Mouse (Mus musculus) midbrain, postnatal 0 days (tissue): ENCODE measurements around the gene Nprl3. TPM values are rescaled to one million over a fixed set of nuclear protein-coding genes. Genes with fewer than 3 reads are reported as not detected.
A peak's percentile ranks its signal among the peaks of the same experiment; 100 is the strongest.

Source experiments
- ATAC-seq: fragments of 200-750 bp; cut with Nextera tagmentation; 2 replicates; pipeline ENCODE4 v1.8.0; 2017; ENCODE audit warnings: moderate number of reproducible peaks, mild to moderate bottlenecking, moderate TSS enrichment, moderate library complexity; ENCODE audit not compliant: low FRiP score
- DNase-seq: peaks from one replicate; pipeline ENCODE4 v3.0.0-alpha.2; 2015; ENCODE audit warnings: low spot score
- H3K27ac ChIP-seq: fragments of 300-500 bp; sonication (generic); 2 replicates; pipeline ENCODE4 v1.5.1; 2014; ENCODE audit warnings: low read depth, mild to moderate bottlenecking, low read length, mixed read lengths
- H3K27me3 ChIP-seq: fragments of 300-500 bp; sonication (generic); 2 replicates; pipeline ENCODE4 v1.6.1; 2014; ENCODE audit warnings: low read length, control low read depth, mixed read lengths; ENCODE audit not compliant: insufficient read depth
- H3K36me3 ChIP-seq: fragments of 300-500 bp; sonication (generic); 2 replicates; pipeline ENCODE4 v1.6.1; 2014; ENCODE audit warnings: low read length, control low read depth, mixed read lengths; ENCODE audit not compliant: insufficient read depth
- H3K4me1 ChIP-seq: fragments of 300-500 bp; sonication (generic); 2 replicates; pipeline ENCODE4 v1.6.1; 2014; ENCODE audit warnings: mild to moderate bottlenecking, control low read depth, antibody characterized with exemption, low read length, mixed read lengths; ENCODE audit not compliant: insufficient read depth
- H3K4me2 ChIP-seq: fragments of 300-500 bp; sonication (generic); 2 replicates; pipeline ENCODE4 v1.6.1; 2014; ENCODE audit warnings: low read depth, mild to moderate bottlenecking, low read length, mixed read lengths; ENCODE audit not compliant: poor library complexity, severe bottlenecking
- H3K4me3 ChIP-seq: fragments of 300-500 bp; sonication (generic); 2 replicates; pipeline ENCODE4 v1.5.1; 2014; ENCODE audit warnings: low read depth, mild to moderate bottlenecking, low read length, moderate library complexity
- H3K9ac ChIP-seq: fragments of 300-500 bp; sonication (generic); replicated peaks from 2 replicates; pipeline ENCODE4 v1.6.1; 2014; ENCODE audit warnings: mild to moderate bottlenecking, low read length, moderate library complexity, mixed read lengths; ENCODE audit not compliant: poor library complexity, severe bottlenecking
- H3K9me3 ChIP-seq: fragments of 300-500 bp; sonication (generic); 2 replicates; pipeline ENCODE4 v1.6.1; 2016; ENCODE audit warnings: low read length, control low read depth
- CTCF ChIP-seq: IDR thresholded peaks from 2 replicates; pipeline ENCODE4 v1.5.1; 2016; ENCODE audit warnings: antibody characterized with exemption, mild to moderate bottlenecking
- WGBS: fragments of 180-500 bp; shearing (Covaris S2); extraction: QIAGEN DNeasy Blood & Tissue Kit; methylation state at CpG from one replicate; pipeline ENCODE4 v1.1.7; 2014; 5-methylcytosine and 5-hydroxymethylcytosine counted together
- polyA plus RNA-seq: library from polyadenylated mRNA; unstranded; fragments of >200 nt; fragmentation: Nextera tagmentation; extraction: Ambion mirVana; gene quantifications from 2 replicates; pipeline ENCODE4 v1.2.1, GENCODE M21; 2015
- total RNA-seq: library from RNA; depleted of rRNA; stranded (reverse); fragments of >200 nt; gene quantifications from 2 replicates; pipeline ENCODE4 v1.2.3, GENCODE M21; 2014

Gene Nprl3
- total and polyA plus RNA-seq, 2 experiments from 2014 or later, result 36.0 to 38.6 TPM

DNA sequence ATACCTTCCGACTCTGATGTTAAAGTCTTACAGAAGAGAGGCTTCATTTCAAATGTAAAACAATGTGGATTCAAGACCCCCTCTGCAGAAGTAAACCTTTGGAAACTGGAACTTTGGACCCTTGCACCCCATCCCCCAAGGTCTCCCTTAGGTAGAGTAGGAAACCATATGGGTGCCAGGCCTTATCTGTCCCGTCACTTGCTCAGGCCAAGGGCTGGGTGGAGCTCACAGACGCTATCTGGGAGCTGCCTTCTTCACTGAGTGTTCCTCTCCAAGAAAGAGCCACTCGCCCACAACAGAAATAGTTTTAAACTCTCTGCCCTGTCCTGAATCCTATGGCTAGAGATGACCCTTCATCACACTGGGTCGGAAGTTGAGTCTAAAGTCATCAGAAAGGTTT, 1.4 kb upstream of the Nprl3 start:
- Histone ChIP-seq H3K27me3 (no peaks in the 10 kb centered on the region), H3K27ac (no peak overlapping the region), H3K4me3 (no peak overlapping the region), H3K4me2 (no peak overlapping the region), H3K36me3 (no peaks in the 10 kb centered on the region), H3K9me3 (no peaks in the 10 kb centered on the region), H3K4me1 (no peaks in the 10 kb centered on the region), H3K9ac (no peak overlapping the region)
- WGBS, result 82% methylated on average over 5 of the region's 5 CpGs
- no peak for ATAC-seq
- TF ChIP-seq CTCF, result no peak
- DNase-seq, result no peak

DNA sequence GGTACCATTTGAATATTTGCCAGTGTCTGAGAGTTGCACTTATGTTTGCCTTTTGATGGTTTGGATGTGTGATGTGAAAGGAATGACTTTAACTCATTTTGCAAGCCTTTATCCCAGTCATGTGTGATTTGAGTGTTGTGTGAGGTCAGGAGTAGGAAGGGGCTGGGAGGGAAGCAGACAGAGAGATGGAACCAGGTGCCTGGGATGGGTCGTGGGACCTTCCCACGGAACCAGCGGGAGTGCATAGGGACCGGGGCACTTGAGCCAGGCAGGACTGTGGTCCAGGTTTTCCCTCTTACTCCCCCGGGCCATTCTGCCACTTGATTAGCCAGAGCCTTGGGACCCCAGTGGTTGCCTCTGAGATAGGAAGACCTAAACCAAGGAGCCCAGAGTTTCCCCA, 457 bp upstream of the Nprl3 start:
- Histone ChIP-seq H3K4me3 (peak overlapping the region; percentile 61), H3K27me3 (no peaks in the 10 kb centered on the region), H3K9me3 (no peaks in the 10 kb centered on the region), H3K36me3 (0 out of 2 replicates have a peak, but pooled peaks cover under 1% of the 10 kb centered on the region), H3K9ac (peak overlapping the region; percentile 46), H3K27ac (peak overlapping the region; percentile 92), H3K4me1 (no peaks in the 10 kb centered on the region), H3K4me2 (peak overlapping the region; percentile 58)
- TF ChIP-seq CTCF, result no peak
- ATAC-seq (peak; percentile 29), DNase-seq (no peak)
- WGBS, result 29% methylated on average over 5 of the region's 5 CpGs

DNA sequence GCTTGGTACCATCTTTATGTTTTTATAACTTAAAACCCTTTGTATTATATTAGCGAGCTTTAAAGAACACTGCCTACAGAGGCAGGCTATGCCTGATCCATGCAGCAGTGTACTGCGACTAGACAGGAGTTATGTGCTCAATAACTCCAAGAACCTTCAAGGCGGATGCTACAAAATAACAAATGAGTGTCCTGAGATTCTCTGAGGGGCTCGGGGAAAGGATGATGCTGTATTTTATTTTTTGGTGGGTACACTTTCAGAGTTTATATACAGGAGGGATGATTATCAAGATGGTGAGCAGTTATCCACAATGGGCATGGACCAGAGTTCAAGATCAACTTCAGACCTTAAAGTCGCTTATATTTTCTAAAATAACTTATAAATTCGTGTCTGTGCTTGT, 731 bp downstream of the Nprl3 start:
- Histone ChIP-seq H3K4me2 (peak overlapping the region; percentile 58), H3K36me3 (peaks cover 7% of the 10 kb centered on the region), H3K9me3 (no peaks in the 10 kb centered on the region), H3K9ac (peak overlapping the region; percentile 92), H3K4me1 (no peaks in the 10 kb centered on the region), H3K27ac (peak overlapping the region; percentile 92), H3K27me3 (no peaks in the 10 kb centered on the region), H3K4me3 (peak overlapping the region; percentile 61)
- ATAC-seq (0 out of 2 replicates have a peak, but pooled peaks have one; percentile 1), DNase-seq (no peak)
- whole genome bisulfite sequencing, result 27% methylated on average over 6 of the region's 6 CpGs
- no peak for TF ChIP-seq CTCF

DNA sequence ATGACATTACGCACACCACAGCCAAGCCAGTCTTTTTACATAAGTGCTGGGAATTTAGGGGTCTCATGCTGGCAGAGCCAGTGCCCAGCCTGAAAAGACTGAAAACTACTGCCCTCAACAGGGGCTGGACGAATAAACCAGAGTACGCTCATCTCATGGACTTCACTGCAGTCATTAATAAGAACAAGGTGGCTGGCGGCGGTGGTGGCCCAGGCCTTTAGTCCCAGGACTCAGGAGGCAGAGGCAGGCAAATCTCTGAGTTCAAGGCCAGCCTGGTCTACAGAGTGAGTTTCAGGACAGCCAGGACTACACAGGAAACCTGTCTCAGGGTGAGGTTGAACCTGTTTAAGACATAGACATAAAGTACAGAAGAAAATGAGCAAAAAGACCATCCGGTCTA, 1.3 kb downstream of the Nprl3 start:
- Histone ChIP-seq H3K36me3 (peaks cover 7% of the 10 kb centered on the region), H3K4me1 (no peaks in the 10 kb centered on the region), H3K27me3 (no peaks in the 10 kb centered on the region), H3K9me3 (no peaks in the 10 kb centered on the region), H3K4me2 (no peak overlapping the region), H3K9ac (no peak overlapping the region), H3K27ac (no peak overlapping the region), H3K4me3 (no peak overlapping the region)
- no peak for ATAC-seq
- no peak for TF ChIP-seq CTCF
- WGBS, result 91% methylated on average over 6 of the region's 6 CpGs
- no peak for DNase-seq

DNA sequence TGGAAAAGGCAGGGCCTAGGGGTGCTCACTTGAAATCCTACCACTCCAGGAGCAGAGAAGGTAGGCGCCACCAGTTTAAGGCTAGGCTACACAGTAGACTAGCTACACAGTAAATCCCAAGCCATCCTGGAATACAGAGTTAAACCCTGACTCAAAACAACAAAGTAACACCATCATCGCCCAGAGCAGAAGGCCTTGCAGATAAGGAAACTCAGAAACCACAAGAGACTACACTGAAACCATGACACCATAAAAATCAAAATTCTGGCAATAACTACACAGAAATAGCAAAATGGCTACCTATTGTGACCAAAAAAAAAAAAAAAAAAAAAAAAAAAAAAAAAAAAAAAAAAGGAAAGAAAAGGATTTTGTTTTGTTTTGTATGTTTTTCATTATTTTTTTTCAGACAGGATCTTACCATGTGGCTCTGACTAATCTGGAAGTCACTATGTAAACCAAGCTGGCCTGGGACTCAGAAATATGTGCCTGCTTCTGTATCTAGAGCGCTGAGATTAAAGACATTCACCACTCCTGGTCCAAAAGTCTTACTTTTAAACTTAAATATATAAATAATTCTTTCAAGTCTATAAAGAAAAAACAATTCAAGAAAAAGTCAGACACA, 2.3 kb downstream of the Nprl3 start:
- WGBS, result 94% methylated on average over 3 of the region's 3 CpGs
- TF ChIP-seq CTCF, result no peak

DNA sequence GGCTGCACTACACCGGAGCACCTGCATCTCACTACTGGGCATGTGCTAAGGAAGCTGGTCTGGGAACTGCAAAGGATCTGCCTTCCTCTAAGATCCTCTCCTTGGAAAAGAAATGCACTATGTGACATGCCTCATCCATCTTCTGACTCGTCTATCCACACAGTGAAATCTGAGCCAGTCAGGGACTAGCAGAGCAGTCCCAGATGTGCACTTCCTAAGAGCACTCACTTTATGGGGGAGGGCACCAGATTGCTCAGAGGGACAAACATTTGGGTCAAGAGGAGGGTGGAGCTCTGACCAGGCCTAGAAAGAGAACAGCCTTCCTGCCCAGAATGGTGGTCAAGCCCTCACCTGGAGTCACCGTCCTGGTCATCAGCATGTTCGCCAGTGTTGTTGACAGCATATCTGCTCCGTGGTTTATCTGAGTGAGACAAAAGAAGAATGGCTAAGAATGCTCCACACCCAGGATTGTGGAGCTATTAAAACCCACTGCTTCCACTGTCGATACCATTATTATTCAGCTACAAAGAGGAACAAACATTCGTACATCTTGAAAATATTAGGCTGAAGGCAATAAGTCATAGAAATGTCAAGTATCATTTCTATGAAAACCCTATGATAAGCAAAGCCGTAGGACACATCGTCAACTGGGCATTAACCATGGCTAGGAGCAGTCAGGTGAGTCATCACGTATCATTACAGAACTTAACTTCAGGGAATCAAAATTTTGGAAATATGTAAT, 4.7 kb downstream of the Nprl3 start:
- H3K27me3 ChIP-seq, result no peaks in the 10 kb centered on the region
- WGBS, result 94% methylated on average over 10 of the region's 10 CpGs
- no peaks in the 10 kb centered on the region for H3K4me1 ChIP-seq
- H3K4me2 ChIP-seq, result no peak overlapping the region
- no peak overlapping the region for H3K9ac ChIP-seq
- DNase-seq (no peak), ATAC-seq (no peak)
- H3K9me3 ChIP-seq, result no peaks in the 10 kb centered on the region
- no peak overlapping the region for H3K27ac ChIP-seq
- TF ChIP-seq CTCF, result no peak
- H3K4me3 ChIP-seq, result no peak overlapping the region
- peaks cover 17% of the 10 kb centered on the region for H3K36me3 ChIP-seq

More for the DNA sequence above, 2.3 kb downstream of the Nprl3 start:
- H3K4me1 ChIP-seq, result no peaks in the 10 kb centered on the region
- ATAC-seq (no peak), DNase-seq (no peak)
- H3K27ac ChIP-seq, result no peak overlapping the region
- H3K4me2 ChIP-seq, result no peak overlapping the region
- H3K27me3 ChIP-seq, result no peaks in the 10 kb centered on the region
- H3K9ac ChIP-seq, result no peak overlapping the region
- H3K4me3 ChIP-seq, result no peak overlapping the region
- H3K9me3 ChIP-seq, result no peaks in the 10 kb centered on the region
- peaks cover 14% of the 10 kb centered on the region for H3K36me3 ChIP-seq
